Mouse (Mus musculus) forebrain, embryonic 13.5 days (tissue): Measurements from ENCODE around the gene Itga8. TPM values are rescaled to one million over a fixed set of nuclear protein-coding genes. Genes with fewer than 3 reads are reported as not detected.
A peak's percentile ranks its signal among the peaks of the same experiment; 100 is the strongest.

Source experiments
- ATAC-seq: fragments of 200-750 bp; cut with Nextera tagmentation; 2 replicates; pipeline ENCODE4 v1.8.0; 2017
- H3K27ac ChIP-seq: fragments of 300-500 bp; sonication (generic); 2 replicates; pipeline ENCODE4 v1.5.1; 2015; ENCODE audit warnings: inconsistent platforms, mild to moderate bottlenecking, moderate library complexity
- H3K27me3 ChIP-seq: fragments of 300-500 bp; sonication (generic); 2 replicates; pipeline ENCODE4 v1.6.1; 2015; ENCODE audit warnings: mild to moderate bottlenecking, inconsistent platforms
- H3K36me3 ChIP-seq: fragments of 300-500 bp; sonication (generic); 2 replicates; pipeline ENCODE4 v1.6.1; 2015; ENCODE audit warnings: mild to moderate bottlenecking, inconsistent platforms; ENCODE audit not compliant: poor library complexity, severe bottlenecking
- H3K4me1 ChIP-seq: fragments of 300-500 bp; sonication (generic); 2 replicates; pipeline ENCODE4 v1.6.1; 2015; ENCODE audit warnings: inconsistent platforms
- H3K4me2 ChIP-seq: fragments of 300-500 bp; sonication (generic); 2 replicates; pipeline ENCODE4 v1.6.1; 2015; ENCODE audit warnings: inconsistent platforms, mild to moderate bottlenecking, moderate library complexity
- H3K4me3 ChIP-seq: fragments of 300-500 bp; sonication (generic); 2 replicates; pipeline ENCODE4 v1.5.1; 2015; ENCODE audit warnings: mild to moderate bottlenecking, inconsistent platforms
- H3K9ac ChIP-seq: fragments of 300-500 bp; sonication (generic); 2 replicates; pipeline ENCODE4 v1.6.1; 2015; ENCODE audit warnings: mild to moderate bottlenecking, inconsistent platforms
- H3K9me3 ChIP-seq: fragments of 300-500 bp; sonication (generic); replicated peaks from 2 replicates; pipeline ENCODE4 v1.6.1; 2016; ENCODE audit warnings: inconsistent platforms
- WGBS: fragments of 180-500 bp; shearing (Covaris S2); methylation state at CpG from one replicate; pipeline ENCODE4 v1.1.7; 2015; 5-methylcytosine and 5-hydroxymethylcytosine counted together
- polyA plus RNA-seq: library from polyadenylated mRNA; unstranded; fragments of >200 nt; fragmentation: Nextera tagmentation; extraction: Ambion mirVana; gene quantifications from 2 replicates; pipeline ENCODE4 v1.2.1, GENCODE M21; 2015

Gene Itga8
- polyA plus RNA-seq, 1 experiment from 2014 or later, result 1.7 TPM

DNA sequence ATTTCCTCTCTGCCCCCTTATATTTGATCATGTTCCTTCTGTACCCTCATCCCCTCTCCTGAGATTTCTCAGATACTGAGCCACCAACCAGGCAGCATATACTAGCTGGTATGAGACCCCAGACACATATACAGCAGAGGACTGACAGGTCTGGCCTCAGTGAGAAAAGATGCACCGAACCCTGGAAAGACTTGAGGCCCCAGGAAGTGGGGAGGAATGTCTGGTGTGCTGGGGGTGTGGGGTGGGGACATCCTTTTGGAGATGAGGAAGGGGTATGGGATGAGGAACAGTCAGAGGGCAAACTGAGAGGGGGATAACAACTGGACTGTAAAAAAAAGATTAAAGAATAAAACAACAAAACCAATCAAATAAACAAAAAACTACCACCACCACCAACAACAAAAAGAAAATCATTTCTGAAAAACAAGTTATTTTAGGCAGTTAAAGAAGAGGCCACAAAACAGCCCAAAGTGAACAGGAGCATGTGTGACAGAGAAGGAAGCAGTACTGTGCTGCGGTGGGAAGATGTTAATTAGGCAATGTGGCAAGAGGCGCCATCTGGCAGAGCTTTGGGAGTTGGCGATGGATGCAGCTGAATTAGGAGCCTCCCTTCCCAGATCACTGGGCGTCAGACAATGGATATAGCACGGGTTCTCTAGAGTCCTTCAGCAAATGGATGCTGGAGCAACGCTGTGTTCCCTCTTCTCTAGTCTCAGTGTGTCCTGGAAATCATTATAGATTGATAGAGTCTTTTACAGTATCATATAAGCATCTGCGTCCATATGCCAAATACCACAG lies 9.5 kb downstream of the Itga8 start:
- peak; percentile 97 for ATAC-seq
- 35% methylated on average over 8 of the region's 8 CpGs for WGBS
- 0 out of 2 replicates have a peak, but pooled peaks cover 3% of the 10 kb centered on the region for H3K4me1 ChIP-seq
- H3K4me2 ChIP-seq, result no peak overlapping the region
- H3K36me3 ChIP-seq, result no peaks in the 10 kb centered on the region
- H3K9ac ChIP-seq, result no peak overlapping the region
- no peaks in the 10 kb centered on the region for H3K9me3 ChIP-seq
- H3K4me3 ChIP-seq, result no peak overlapping the region
- no peaks in the 10 kb centered on the region for H3K27me3 ChIP-seq
- H3K27ac ChIP-seq, result peak overlapping the region; percentile 46

DNA sequence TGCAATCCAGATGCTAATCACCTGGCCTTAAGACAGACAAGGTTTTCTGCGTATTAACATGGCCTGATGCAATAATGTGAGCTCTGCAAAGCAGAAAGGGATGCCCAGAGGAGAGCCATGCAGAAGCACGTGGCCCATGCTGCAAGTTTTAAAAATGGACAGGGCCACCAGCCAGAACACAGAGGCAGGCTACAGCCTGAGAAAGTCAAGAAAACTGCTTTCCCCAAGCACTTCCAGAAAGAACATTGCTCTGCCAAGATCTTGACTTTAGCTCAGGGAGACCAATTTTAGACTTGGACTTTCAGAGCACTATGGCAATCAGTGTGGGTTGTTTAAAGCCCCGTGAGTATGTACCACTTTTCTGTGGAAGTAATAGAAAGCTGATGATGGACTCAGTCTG lies 11.5 kb downstream of the Itga8 start:
- H3K36me3 ChIP-seq, result no peaks in the 10 kb centered on the region
- 0 out of 2 replicates have a peak, but pooled peaks cover 3% of the 10 kb centered on the region for H3K4me1 ChIP-seq
- H3K4me3 ChIP-seq, result no peak overlapping the region
- no peaks in the 10 kb centered on the region for H3K9me3 ChIP-seq
- H3K27ac ChIP-seq, result no peak overlapping the region
- H3K27me3 ChIP-seq, result no peaks in the 10 kb centered on the region
- no peak overlapping the region for H3K9ac ChIP-seq
- whole genome bisulfite sequencing, result 82% methylated on average over 3 of the region's 3 CpGs
- no peak for ATAC-seq
- no peak overlapping the region for H3K4me2 ChIP-seq

DNA sequence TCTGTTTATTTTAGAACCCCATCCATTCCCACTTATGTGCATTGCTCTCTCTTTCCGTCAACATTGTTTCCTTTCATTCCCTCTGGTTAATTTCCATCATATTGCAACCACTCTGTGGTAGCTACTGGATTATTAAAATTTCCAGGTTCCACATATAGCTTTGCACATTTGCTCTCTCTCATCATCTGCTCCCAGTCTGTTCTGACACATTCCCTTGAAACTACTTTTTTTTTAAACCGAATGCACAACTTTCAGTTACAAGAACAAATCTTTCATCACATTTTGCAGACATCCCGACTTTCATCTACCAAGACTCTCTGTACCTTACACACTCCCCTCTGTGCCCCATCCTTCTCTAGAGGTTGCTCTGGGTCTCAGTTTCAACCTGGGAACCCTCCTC lies 13.9 kb downstream of the Itga8 start:
- no peaks in the 10 kb centered on the region for H3K36me3 ChIP-seq
- H3K9ac ChIP-seq, result no peak overlapping the region
- 86% methylated on average over 3 of the region's 3 CpGs for whole genome bisulfite sequencing
- no peak overlapping the region for H3K4me3 ChIP-seq
- H3K4me1 ChIP-seq, result 0 out of 2 replicates have a peak, but pooled peaks cover 3% of the 10 kb centered on the region
- ATAC-seq, result no peak
- H3K27me3 ChIP-seq, result no peaks in the 10 kb centered on the region
- H3K4me2 ChIP-seq, result no peak overlapping the region
- no peaks in the 10 kb centered on the region for H3K9me3 ChIP-seq
- H3K27ac ChIP-seq, result no peak overlapping the region

DNA sequence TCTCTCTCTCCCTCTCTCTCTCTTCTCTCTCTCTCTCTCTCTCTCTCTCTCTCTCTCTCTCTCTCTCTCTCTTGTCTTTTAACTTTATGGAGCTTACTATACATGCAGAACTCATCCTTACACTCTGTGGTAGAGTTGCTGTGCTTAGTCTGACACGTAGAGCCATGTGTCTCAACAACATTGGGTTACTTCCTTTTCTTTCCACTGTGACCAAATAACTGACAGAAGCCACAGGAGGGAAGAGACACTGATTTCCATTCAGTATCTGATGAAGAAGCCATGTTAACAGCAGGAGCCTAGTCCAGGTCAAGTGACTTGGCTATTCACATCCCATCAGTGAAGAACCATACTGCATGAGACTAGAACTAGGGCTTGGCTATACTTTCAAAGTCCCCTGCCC lies 21.1 kb downstream of the Itga8 start:
- H3K9me3 ChIP-seq, result no peaks in the 10 kb centered on the region
- H3K36me3 ChIP-seq, result no peaks in the 10 kb centered on the region
- no peak overlapping the region for H3K4me3 ChIP-seq
- no peak overlapping the region for H3K9ac ChIP-seq
- H3K27me3 ChIP-seq, result no peaks in the 10 kb centered on the region
- H3K4me2 ChIP-seq, result no peak overlapping the region
- H3K27ac ChIP-seq, result no peak overlapping the region
- 63% methylated on average over 1 of the region's 1 CpGs for WGBS
- H3K4me1 ChIP-seq, result no peaks in the 10 kb centered on the region
- ATAC-seq, result no peak

DNA sequence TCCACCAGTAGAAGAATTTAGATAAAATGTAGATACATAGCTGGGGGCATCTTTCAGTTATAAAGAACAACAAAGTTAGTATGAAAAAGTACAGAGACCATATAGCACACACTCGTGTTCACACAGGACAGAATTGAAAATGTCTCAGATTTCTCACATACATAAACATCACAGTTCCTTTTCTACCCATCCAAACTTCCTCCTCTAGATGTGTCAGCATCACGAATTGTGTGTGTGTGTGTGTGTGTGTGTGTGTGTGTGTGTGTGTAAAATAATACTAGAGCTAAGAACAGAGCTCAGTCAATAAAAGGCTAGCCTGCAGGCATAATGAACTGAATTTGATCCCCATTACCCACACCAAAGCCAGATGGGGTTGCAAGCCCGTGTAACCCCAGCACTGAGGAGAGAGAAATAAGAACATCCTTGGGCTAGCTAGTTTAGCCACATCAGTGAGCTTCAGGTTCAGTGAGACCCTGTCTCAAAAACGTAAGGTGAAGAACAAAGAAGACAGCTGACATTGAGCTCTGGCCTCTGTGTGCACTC lies 22.6 kb downstream of the Itga8 start:
- Histone ChIP-seq H3K4me1 (no peaks in the 10 kb centered on the region), H3K9ac (no peak overlapping the region), H3K27me3 (no peaks in the 10 kb centered on the region), H3K4me2 (no peak overlapping the region), H3K9me3 (no peaks in the 10 kb centered on the region), H3K4me3 (no peak overlapping the region), H3K27ac (no peak overlapping the region), H3K36me3 (no peaks in the 10 kb centered on the region)
- WGBS, result 66% methylated on average over 4 of the region's 4 CpGs
- no peak for ATAC-seq

DNA sequence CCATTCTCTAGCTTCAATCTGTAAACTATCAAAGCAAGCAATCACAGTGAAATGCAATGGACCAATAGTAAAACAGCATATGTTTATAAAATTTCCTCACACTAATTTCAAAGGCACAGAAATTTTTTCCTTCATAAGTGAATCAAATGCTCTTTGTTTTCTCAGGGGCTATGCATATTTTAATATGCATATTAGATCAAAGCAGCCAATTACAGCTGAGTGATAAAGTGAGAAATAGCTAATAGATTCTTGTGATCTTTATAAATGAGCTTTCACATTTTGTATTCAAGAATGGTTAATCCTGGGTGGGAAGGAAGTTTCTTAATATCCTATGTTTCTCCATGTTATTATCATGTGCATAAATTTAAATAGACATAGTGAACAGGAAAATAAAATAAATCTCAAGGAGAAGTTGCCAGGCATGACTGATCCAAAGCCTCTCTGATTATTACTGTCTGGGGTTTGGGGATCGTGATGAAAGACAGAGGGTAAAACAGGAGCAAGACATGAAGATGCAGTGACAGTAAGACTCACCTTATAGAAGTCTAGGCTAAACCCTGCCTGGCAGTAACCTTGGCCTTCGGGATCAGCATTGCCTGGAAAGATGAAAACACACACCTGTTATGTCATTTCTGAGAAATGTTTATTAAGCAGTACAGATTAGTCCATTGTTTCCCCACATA lies 44.9 kb downstream of the Itga8 start:
- ATAC-seq, result peak; percentile 74
- Histone ChIP-seq H3K9ac (no peak overlapping the region), H3K9me3 (no peaks in the 10 kb centered on the region), H3K27me3 (no peaks in the 10 kb centered on the region), H3K36me3 (no peaks in the 10 kb centered on the region), H3K4me2 (no peak overlapping the region), H3K4me1 (no peaks in the 10 kb centered on the region), H3K4me3 (no peak overlapping the region), H3K27ac (no peak overlapping the region; the same call in 1 of the 2 replicates)
- WGBS, result 81% methylated on average over 2 of the region's 2 CpGs

DNA sequence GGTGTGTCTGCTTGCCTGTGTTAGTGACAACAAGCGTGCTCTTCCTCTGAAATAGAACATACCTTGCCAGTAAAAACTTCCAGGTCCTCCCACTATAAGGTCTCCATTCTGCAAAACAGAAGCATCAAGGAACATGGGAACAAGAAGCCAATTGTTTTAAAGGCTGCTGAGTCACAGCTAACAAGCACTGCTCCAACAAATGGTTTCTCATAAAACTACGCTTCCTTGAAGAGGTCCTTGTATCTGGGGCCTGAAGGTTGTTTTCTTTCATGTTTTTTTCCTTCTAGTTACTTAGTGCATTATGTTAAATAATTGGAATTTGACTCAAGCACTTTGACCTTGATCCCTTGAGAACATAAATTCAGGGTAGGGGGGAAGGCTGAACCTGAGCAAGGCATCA lies 45.8 kb downstream of the Itga8 start:
- H3K4me2 ChIP-seq, result no peak overlapping the region
- H3K4me3 ChIP-seq, result no peak overlapping the region
- H3K9me3 ChIP-seq, result no peaks in the 10 kb centered on the region
- H3K9ac ChIP-seq, result no peak overlapping the region
- H3K27me3 ChIP-seq, result no peaks in the 10 kb centered on the region
- no peak overlapping the region for H3K27ac ChIP-seq
- WGBS, result 85% methylated on average over 2 of the region's 2 CpGs
- H3K36me3 ChIP-seq, result no peaks in the 10 kb centered on the region
- ATAC-seq, result no peak
- no peaks in the 10 kb centered on the region for H3K4me1 ChIP-seq

DNA sequence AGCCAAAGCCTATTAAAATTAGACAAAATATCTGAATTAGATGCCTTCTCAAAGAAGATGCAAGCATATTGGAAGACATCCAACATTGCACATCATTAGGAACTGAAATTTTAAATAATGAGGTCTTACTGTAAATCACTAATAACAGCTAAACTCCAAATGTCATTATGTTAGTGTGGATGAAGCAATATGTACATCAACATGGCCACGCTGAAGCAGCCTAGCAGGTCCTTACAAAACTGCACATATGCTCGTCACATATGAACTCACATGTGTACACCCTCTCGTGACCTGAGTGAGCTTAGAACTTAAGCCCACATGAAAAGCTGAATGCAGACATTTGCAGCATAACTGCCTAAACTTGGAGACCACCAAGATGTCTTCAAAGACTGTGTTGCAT lies 66.4 kb downstream of the Itga8 start:
- ATAC-seq, result no peak
- Histone ChIP-seq H3K4me2 (no peak overlapping the region), H3K4me1 (no peaks in the 10 kb centered on the region), H3K27ac (no peak overlapping the region), H3K9ac (no peak overlapping the region), H3K27me3 (no peaks in the 10 kb centered on the region), H3K36me3 (no peaks in the 10 kb centered on the region), H3K9me3 (no peaks in the 10 kb centered on the region), H3K4me3 (no peak overlapping the region)
- 82% methylated on average over 3 of the region's 3 CpGs for WGBS

DNA sequence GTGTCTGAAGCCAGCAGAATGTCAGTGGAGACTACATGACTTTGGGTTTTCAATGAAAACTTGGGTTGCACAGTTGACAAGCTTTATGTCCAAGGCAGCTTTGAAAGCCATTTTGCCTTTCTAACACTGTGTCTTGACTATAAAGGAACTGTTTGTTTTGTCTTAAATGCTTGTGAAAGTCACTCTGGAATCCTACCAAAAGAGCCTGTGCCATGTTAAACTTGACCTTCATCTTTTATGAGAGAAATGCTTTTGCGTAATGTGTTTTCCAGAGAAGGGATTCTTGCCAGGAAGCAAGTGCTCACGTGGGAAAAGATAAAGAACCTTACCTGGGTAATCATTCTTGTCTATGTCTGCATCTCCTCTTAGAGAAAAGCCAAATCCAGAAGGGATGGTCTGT lies 72.0 kb downstream of the Itga8 start:
- Histone ChIP-seq H3K36me3 (no peaks in the 10 kb centered on the region), H3K9me3 (no peaks in the 10 kb centered on the region), H3K4me1 (no peaks in the 10 kb centered on the region), H3K27me3 (no peaks in the 10 kb centered on the region), H3K9ac (no peak overlapping the region), H3K4me2 (no peak overlapping the region), H3K4me3 (no peak overlapping the region), H3K27ac (no peak overlapping the region)
- WGBS, result 91% methylated on average over 2 of the region's 2 CpGs
- ATAC-seq, result no peak

DNA sequence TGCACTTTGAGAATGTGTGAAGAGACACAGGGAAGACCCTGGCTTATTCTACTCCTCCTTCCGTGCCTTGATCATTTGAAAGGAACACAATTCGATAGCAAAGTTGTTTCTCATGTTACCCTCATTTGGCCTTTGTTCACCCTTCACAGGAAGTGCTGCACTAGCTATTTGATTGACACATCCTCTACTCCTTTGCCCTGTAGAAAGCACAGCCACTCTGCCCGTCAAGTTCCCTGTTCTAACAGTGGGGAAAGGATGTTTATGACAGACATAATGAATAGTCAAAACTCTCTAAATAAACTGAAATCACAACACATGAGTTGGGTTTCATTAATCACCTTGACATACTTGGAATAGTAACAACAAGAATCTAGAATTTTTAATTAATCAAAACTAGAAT lies 73.4 kb downstream of the Itga8 start:
- no peaks in the 10 kb centered on the region for H3K9me3 ChIP-seq
- H3K4me3 ChIP-seq, result no peak overlapping the region
- H3K36me3 ChIP-seq, result no peaks in the 10 kb centered on the region
- WGBS, result 75% methylated on average over 3 of the region's 3 CpGs
- ATAC-seq, result no peak
- H3K27ac ChIP-seq, result no peak overlapping the region
- H3K9ac ChIP-seq, result no peak overlapping the region
- H3K27me3 ChIP-seq, result no peaks in the 10 kb centered on the region
- H3K4me2 ChIP-seq, result no peak overlapping the region
- no peaks in the 10 kb centered on the region for H3K4me1 ChIP-seq

DNA sequence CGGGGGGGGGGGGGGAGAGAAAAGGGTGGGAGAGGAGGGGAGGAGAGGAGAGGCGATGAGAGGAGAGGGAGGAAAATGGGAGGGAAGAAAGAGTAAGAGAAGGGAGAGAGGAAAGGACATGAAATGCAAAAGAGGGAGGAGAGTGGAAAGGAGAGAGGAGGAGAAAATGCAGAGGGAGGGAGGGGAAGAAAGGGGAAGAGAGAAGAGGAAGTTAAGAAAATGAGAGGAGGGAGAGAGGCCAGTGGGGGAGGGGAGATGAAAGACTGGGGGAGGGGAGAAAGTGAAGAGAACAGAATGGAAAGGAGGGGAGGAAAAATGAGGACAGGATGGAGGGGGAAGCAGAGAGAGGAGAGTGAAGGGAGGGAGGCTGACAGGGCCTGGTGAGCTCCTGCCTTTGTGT lies 74.5 kb downstream of the Itga8 start:
- Histone ChIP-seq H3K9me3 (no peaks in the 10 kb centered on the region), H3K27me3 (no peaks in the 10 kb centered on the region), H3K4me3 (no peak overlapping the region), H3K27ac (no peak overlapping the region), H3K36me3 (no peaks in the 10 kb centered on the region), H3K4me1 (no peaks in the 10 kb centered on the region), H3K4me2 (no peak overlapping the region), H3K9ac (no peak overlapping the region)
- no peak for ATAC-seq
- WGBS, result 25% methylated on average over 2 of the region's 2 CpGs

DNA sequence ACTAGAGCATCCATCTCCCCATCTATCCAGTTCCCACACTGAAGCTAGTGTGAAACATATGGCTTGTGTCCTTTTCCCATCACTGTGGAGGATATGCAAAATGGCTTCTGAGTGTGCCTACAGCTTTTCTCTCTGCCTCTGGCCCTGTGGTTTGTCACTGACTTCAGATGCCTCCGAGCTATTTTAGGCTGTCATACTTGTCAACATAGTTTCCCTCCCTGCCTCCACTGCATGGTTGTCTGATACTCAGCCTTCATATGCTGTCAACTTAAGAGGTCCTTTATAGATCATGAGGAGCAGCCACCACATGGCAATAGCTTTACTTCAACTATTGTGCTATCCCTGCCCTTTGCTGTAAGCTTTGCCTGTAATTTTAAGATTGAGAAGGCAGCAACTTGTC lies 75.4 kb downstream of the Itga8 start:
- no peak for ATAC-seq
- no peaks in the 10 kb centered on the region for H3K36me3 ChIP-seq
- no peak overlapping the region for H3K9ac ChIP-seq
- H3K27me3 ChIP-seq, result no peaks in the 10 kb centered on the region
- WGBS, result 89% methylated on average over 1 of the region's 1 CpGs
- no peaks in the 10 kb centered on the region for H3K9me3 ChIP-seq
- H3K27ac ChIP-seq, result no peak overlapping the region
- no peaks in the 10 kb centered on the region for H3K4me1 ChIP-seq
- no peak overlapping the region for H3K4me2 ChIP-seq
- H3K4me3 ChIP-seq, result no peak overlapping the region
